Mouse (Mus musculus) gastrocnemius, adult 8-10 months (tissue): Measurements from ENCODE around the gene Fpgs. TPM values are rescaled to one million over a fixed set of nuclear protein-coding genes. Genes with fewer than 3 reads are reported as not detected.

ENCODE experiments used
- DNase-seq, 2 experiments: peaks; one replicate each; pipeline ENCODE4 v3.0.0; 2022; ENCODE audit warnings: low spot score in 2 of 2
- total RNA-seq, 4 experiments: library from RNA; stranded (reverse); gene quantifications; 2 replicates each; pipeline ENCODE4 v1.2.4; 2022

Gene Fpgs
- total RNA-seq, 4 experiments from 2014 or later = 4.2 to 5.8 (median 4.7) TPM

- DNase-seq = no peak
Observed at GRCm38 (mm10) chr2:32671907-32672595, 31.9 kb downstream of the Fpgs start.

- no peak for DNase-seq
Observed at GRCm38 (mm10) chr2:32671147-32671546, 32.8 kb downstream of the Fpgs start.

GRCm38 (mm10) chr2:32669876-32670275 is 34.1 kb downstream of the Fpgs start:
- DNase-seq = no peak

GRCm38 (mm10) chr2:32668176-32668575 is 35.8 kb downstream of the Fpgs start:
- DNase-seq = no peak

GRCm38 (mm10) chr2:32667775-32668174 is 36.2 kb downstream of the Fpgs start:
- no peak for DNase-seq

GRCm38 (mm10) chr2:32665853-32666252 is 38.1 kb downstream of the Fpgs start:
- no peak for DNase-seq

- DNase-seq = no peak
Observed at GRCm38 (mm10) chr2:32665345-32665744, 38.6 kb downstream of the Fpgs start.

GRCm38 (mm10) chr2:32662291-32662690 is 41.7 kb downstream of the Fpgs start:
- DNase-seq = no peak

GRCm38 (mm10) chr2:32661509-32662107 is 42.3 kb downstream of the Fpgs start:
- DNase-seq = no peak

- no peak for DNase-seq
Observed at GRCm38 (mm10) chr2:32658873-32659272, 45.1 kb downstream of the Fpgs start.

GRCm38 (mm10) chr2:32655826-32656225 is 48.1 kb downstream of the Fpgs start:
- DNase-seq = no peak

- DNase-seq = no peak
Observed at GRCm38 (mm10) chr2:32655394-32655744, 48.6 kb downstream of the Fpgs start.

GRCm38 (mm10) chr2:32654743-32655393 is 49.1 kb downstream of the Fpgs start:
- DNase-seq = no peak

- no peak for DNase-seq
Observed at GRCm38 (mm10) chr2:32653764-32654163, 50.2 kb downstream of the Fpgs start.

- DNase-seq = no peak
Observed at GRCm38 (mm10) chr2:32647366-32647765, 56.6 kb downstream of the Fpgs start.

- DNase-seq = peak; percentile 55 to 66
Observed at GRCm38 (mm10) chr2:32646379-32647056, 57.4 kb downstream of the Fpgs start, which contains the start of gene Eng. Gene Eng (plus strand): TSS chr2:32646595.

- DNase-seq = no peak
Observed at GRCm38 (mm10) chr2:32645647-32646046, 58.3 kb downstream of the Fpgs start.

- DNase-seq = no peak
Observed at GRCm38 (mm10) chr2:32644799-32645475, 59.0 kb downstream of the Fpgs start.

GRCm38 (mm10) chr2:32644083-32644482 is 59.9 kb downstream of the Fpgs start:
- no peak for DNase-seq

- DNase-seq = no peak
Observed at GRCm38 (mm10) chr2:32642813-32643212, 61.1 kb downstream of the Fpgs start.

- DNase-seq = no peak
Observed at GRCm38 (mm10) chr2:32641810-32642209, 62.1 kb downstream of the Fpgs start.
